Mouse (Mus musculus) activated CD4-positive, CD25-positive, alpha-beta regulatory T cell, adult 9 weeks (primary cell): ENCODE data around the gene Allc. TPM values are rescaled to one million over a fixed set of nuclear protein-coding genes. Genes with fewer than 3 reads are reported as not detected.

Experiments
- polyA plus RNA-seq: library from polyadenylated mRNA; unstranded; fragments of 100-300 nt; shearing (Covaris generic); gene quantifications from one replicate; pipeline ENCODE4 v1.2.1, GENCODE M21; 2017

Allc gene
- not detected for polyA plus RNA-seq

DNA sequence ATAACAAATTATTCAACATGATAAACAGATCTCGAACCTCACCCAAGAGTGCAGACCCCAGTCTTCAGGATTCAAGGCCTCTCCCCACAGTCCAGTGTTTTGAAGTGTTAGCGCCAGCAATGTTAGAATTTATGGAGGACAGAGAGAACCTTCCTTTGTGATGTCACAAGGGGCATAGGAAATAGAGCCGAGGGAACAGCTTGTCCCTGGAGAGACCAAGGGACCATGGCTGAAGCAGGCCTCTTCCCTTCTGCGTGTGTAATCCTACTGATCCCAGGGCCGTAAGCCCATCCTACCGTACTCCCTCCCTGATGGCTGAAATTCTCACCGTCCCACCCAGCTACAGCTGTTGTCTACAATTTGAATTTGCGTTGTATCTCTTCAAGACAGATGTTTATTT is at the start of gene Allc:
Gene Allc (minus strand): TSS at position 101 of the 400 bp plus-strand sequence.

DNA sequence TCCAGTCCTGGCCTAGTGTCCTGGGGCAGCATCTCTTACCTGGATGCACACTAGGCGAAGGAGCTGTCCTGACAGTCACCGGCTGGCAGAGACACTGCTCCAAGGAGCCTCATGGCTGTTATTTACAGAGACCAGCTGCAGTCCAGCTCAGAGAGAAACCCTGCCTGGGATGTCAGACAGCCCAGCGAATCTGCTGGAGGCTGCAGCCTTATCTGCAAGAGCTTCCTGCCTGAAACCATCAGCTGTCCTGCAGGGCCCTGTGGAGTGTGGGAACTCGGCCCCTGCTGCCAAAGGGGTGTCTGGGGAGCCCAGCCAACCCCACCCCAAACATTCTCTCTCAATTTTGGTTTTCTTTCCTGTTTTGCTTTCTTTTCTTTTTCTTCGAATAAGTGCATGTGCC is 40.9 kb upstream of the Allc start, which contains the start of gene Colec11:
Gene Colec11 (minus strand): TSS at position 183 of the 400 bp plus-strand sequence.

DNA sequence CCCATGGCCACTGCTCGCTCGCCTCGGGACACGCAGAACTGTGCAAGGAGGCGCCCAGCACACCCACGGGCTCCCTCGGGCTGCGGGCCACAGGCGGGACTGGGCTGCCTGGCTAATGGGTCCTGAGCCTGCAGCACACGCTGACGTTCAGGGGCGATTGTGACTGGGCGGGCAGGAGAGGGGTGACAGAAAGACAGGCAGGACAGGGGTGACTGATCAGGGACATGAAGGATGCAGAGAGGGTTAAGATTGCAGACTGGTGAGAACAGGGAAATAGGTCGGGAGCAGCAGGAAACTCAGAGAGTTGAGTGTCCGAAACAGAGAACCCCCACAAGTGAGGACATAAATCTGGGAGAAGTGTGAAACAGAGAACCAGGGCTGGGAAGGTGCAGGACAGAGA is 30.0 kb downstream of the Allc start, which contains the start of gene Dcdc2c:
Gene Dcdc2c (minus strand): TSS at position 101 of the 400 bp plus-strand sequence.

Other genes with a start within 250 kb of the Allc start
- gene Dcdc2c, start 30.1 kb downstream of the Allc start, polyA plus RNA-seq: not detected
- gene Colec11, start 40.9 kb upstream of the Allc start, polyA plus RNA-seq: not detected
- gene Rps7, start 53.4 kb upstream of the Allc start, polyA plus RNA-seq: 1,150 TPM
- gene Rnaseh1, start 67.1 kb upstream of the Allc start, polyA plus RNA-seq: 38.9 TPM
- gene Adi1, start 92.7 kb upstream of the Allc start, polyA plus RNA-seq: 70.4 TPM
- gene Trappc12, start 167.9 kb upstream of the Allc start, polyA plus RNA-seq: 80.1 TPM
- 63.8 TPM for gene Eipr1, start 169.3 kb upstream of the Allc start, polyA plus RNA-seq